Mouse (Mus musculus) hindbrain, embryonic 14.5 days (tissue): ENCODE results near the gene Gatc. TPM values are rescaled to one million over a fixed set of nuclear protein-coding genes. Genes with fewer than 3 reads are reported as not detected.

Experiments
- ATAC-seq: fragments of 200-750 bp; cut with Nextera tagmentation; 2 replicates; pipeline ENCODE4 v1.8.0; 2017; ENCODE audit warnings: moderate number of reproducible peaks, mild to moderate bottlenecking, moderate TSS enrichment, moderate library complexity; ENCODE audit not compliant: low FRiP score
- DNase-seq: peaks from one replicate; pipeline ENCODE4 v3.0.0-alpha.2; 2015; ENCODE audit warnings: low spot score
- H3K27ac ChIP-seq: fragments of 300-500 bp; sonication (generic); 2 replicates; pipeline ENCODE4 v1.5.1; 2014; ENCODE audit warnings: mild to moderate bottlenecking, moderate library complexity
- H3K27me3 ChIP-seq: fragments of 300-500 bp; sonication (generic); 2 replicates; pipeline ENCODE4 v1.6.1; 2014; ENCODE audit warnings: mild to moderate bottlenecking, low read length, mixed read lengths; ENCODE audit not compliant: control insufficient read depth, insufficient read depth
- H3K36me3 ChIP-seq: fragments of 300-500 bp; sonication (generic); replicated peaks from 2 replicates; pipeline ENCODE4 v1.6.1; 2014; ENCODE audit not compliant: control insufficient read depth, insufficient read depth
- H3K4me1 ChIP-seq: fragments of 300-500 bp; sonication (generic); replicated peaks from 2 replicates; pipeline ENCODE4 v1.6.1; 2014; ENCODE audit warnings: antibody characterized with exemption, low read length, mixed read lengths; ENCODE audit not compliant: control insufficient read depth, insufficient read depth
- H3K4me2 ChIP-seq: fragments of 300-500 bp; sonication (generic); replicated peaks from 2 replicates; pipeline ENCODE4 v1.6.1; 2014; ENCODE audit warnings: mild to moderate bottlenecking, moderate library complexity
- H3K4me3 ChIP-seq: fragments of 300-500 bp; sonication (generic); replicated peaks from 2 replicates; pipeline ENCODE4 v1.5.1; 2014; ENCODE audit warnings: mild to moderate bottlenecking, low read length
- H3K9ac ChIP-seq: fragments of 300-500 bp; sonication (generic); 2 replicates; pipeline ENCODE4 v1.6.1; 2014
- H3K9me3 ChIP-seq: fragments of 300-500 bp; sonication (generic); 2 replicates; pipeline ENCODE4 v1.6.1; 2016; ENCODE audit warnings: low read length; ENCODE audit not compliant: control insufficient read depth
- WGBS: fragments of 180-500 bp; shearing (Covaris S2); extraction: QIAGEN DNeasy Blood & Tissue Kit; methylation state at CpG from one replicate; pipeline ENCODE4 v1.1.7; 2014; 5-methylcytosine and 5-hydroxymethylcytosine counted together
- polyA plus RNA-seq: library from polyadenylated mRNA; unstranded; fragments of >200 nt; fragmentation: Nextera tagmentation; extraction: Ambion mirVana; gene quantifications from 2 replicates; pipeline ENCODE4 v1.2.1, GENCODE M21; 2014

Gene Gatc
- polyA plus RNA-seq, 1 experiment from 2014 or later: 42.2 TPM

- Histone ChIP-seq H3K9me3 (no peaks in the 10 kb centered on the region), H3K4me1 (peaks cover 18% of the 10 kb centered on the region), H3K4me3 (peak overlapping the region; percentile 62), H3K4me2 (peak overlapping the region; percentile 62), H3K27ac (peak overlapping the region; percentile 90), H3K9ac (peak overlapping the region; percentile 82), H3K36me3 (peaks cover 45% of the 10 kb centered on the region), H3K27me3 (no peaks in the 10 kb centered on the region)
- DNase-seq (no peak), ATAC-seq (peak; percentile 61)
- 13% methylated on average over 36 of the region's 36 CpGs for WGBS
Observed at GRCm38 (mm10) chr5:115341314-115342165, 562 bp upstream of the Gatc start.

GRCm38 (mm10) chr5:115340007-115340406 lies 971 bp downstream of the Gatc start:
- no peaks in the 10 kb centered on the region for H3K27me3 ChIP-seq
- 31% methylated on average over 7 of the region's 7 CpGs for WGBS

DNA sequence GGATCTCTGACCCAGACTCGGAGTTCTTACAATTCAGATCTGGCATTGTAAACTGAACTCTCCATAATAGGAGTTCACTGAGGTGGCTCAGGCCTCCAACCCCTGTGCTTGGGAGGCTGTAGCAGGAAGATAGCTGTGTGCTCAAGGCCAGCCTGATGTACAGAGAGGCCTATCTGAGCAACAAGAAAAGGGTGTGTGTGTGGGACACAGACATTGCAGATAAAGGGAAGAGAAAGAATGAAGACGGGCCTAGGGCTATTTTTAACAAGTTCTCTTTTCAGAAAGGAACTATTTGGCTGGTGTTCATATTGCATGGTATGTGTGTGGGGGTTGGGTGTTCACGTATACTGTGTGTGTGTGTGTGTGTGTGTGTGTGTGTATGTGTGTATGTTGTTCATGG lies 7.4 kb downstream of the Gatc start:
- DNase-seq (no peak), ATAC-seq (no peak)
- no peaks in the 10 kb centered on the region for H3K9me3 ChIP-seq
- H3K9ac ChIP-seq: no peak overlapping the region
- 86% methylated on average over 3 of the region's 3 CpGs for WGBS
- no peaks in the 10 kb centered on the region for H3K27me3 ChIP-seq
- no peak overlapping the region for H3K4me2 ChIP-seq
- H3K4me3 ChIP-seq: no peak overlapping the region
- H3K4me1 ChIP-seq: peaks cover 15% of the 10 kb centered on the region
- peaks cover 66% of the 10 kb centered on the region for H3K36me3 ChIP-seq
- H3K27ac ChIP-seq: no peak overlapping the region

More at GRCm38 (mm10) chr5:115340007-115340406, 971 bp downstream of the Gatc start:
- H3K9ac ChIP-seq: peak overlapping the region; percentile 82
- peak overlapping the region; percentile 62 for H3K4me3 ChIP-seq
- no peak overlapping the region for H3K27ac ChIP-seq
- peaks cover 18% of the 10 kb centered on the region for H3K4me1 ChIP-seq
- no peaks in the 10 kb centered on the region for H3K9me3 ChIP-seq
- peaks cover 39% of the 10 kb centered on the region for H3K36me3 ChIP-seq
- H3K4me2 ChIP-seq: peak overlapping the region; percentile 62
- ATAC-seq: no peak
- DNase-seq: no peak

DNA sequence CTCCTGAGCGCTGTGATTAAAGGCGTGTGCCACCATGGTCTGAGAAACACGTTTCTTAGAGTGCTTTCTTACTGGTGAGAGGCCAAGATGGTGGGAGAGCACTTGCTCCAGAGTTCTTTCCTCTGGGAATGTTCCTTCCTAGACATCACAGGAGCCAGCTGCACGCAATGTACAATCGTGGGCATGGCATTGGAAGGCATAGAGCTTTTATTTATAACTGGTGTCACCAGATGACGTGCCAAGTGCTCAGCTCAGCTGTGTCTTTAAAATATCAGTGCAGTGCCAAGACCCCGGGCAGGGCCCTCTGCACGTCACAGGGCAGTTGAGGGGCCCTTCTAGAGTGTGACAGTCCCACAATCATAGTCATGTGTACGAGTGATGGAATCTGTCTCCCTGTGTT lies 10.0 kb downstream of the Gatc start:
- Histone ChIP-seq H3K4me3 (no peak overlapping the region), H3K4me2 (no peak overlapping the region), H3K27me3 (no peaks in the 10 kb centered on the region), H3K27ac (no peak overlapping the region), H3K9me3 (no peaks in the 10 kb centered on the region), H3K4me1 (peaks cover 24% of the 10 kb centered on the region), H3K9ac (no peak overlapping the region), H3K36me3 (peaks cover 66% of the 10 kb centered on the region)
- WGBS: 88% methylated on average over 9 of the region's 9 CpGs
- ATAC-seq (no peak), DNase-seq (no peak)

DNA sequence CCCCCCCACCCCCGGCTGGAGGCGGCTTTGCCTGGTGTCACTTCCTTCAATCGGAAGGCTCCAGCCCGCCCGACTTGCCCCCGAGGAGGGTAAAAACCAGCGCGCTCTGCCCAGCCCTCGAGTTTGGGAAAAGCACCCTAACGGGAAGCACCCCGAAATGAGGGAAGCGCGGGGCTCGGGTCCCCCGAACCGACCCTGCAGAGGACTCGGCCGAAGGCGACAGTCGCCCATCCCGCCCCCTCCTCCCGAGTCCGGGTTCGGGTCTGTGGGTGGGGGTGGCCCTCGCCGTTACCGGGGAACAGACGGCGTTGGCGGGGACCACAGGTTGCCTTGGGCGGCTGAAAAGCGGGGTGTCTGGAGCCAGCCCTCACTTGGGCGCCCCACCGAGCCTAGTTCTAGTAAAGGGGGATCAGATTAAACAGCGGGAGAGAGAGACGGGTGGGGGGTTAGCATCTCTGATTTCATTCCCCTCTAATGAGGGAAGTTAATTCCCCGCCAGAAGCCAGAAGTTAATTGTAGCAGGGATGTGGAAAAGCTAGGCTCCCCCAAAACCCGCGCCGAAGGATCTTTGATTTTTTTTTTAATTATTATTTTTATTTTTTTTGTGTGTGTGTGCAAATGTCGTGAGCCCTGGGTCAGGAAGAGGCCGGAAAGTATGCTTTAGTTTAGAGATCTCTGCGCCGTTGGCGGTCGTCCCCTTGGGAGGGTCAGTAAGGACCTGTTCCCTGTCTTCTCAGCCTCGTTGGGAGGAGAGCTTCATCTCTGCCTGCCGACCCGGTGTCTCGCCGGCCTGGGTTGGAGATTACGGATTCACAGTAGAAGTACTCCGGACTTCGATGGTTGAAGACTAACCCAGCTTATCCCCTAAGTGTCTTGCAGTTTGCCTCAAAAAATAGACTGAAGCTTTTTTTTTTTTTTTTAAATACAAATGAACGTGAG lies 13.1 kb downstream of the Gatc start:
- DNase-seq (no peak), ATAC-seq (peak; percentile 18; the same call in 1 of the 2 replicates)
- Histone ChIP-seq H3K36me3 (peaks cover 35% of the 10 kb centered on the region), H3K9me3 (no peaks in the 10 kb centered on the region), H3K27ac (peak overlapping the region; percentile 88), H3K4me3 (peak overlapping the region; percentile 94), H3K4me2 (peak overlapping the region; percentile 92), H3K9ac (peak overlapping the region; percentile 91), H3K4me1 (peaks cover 27% of the 10 kb centered on the region), H3K27me3 (no peaks in the 10 kb centered on the region)
- under 1% methylated on average over 53 of the region's 55 CpGs for WGBS

DNA sequence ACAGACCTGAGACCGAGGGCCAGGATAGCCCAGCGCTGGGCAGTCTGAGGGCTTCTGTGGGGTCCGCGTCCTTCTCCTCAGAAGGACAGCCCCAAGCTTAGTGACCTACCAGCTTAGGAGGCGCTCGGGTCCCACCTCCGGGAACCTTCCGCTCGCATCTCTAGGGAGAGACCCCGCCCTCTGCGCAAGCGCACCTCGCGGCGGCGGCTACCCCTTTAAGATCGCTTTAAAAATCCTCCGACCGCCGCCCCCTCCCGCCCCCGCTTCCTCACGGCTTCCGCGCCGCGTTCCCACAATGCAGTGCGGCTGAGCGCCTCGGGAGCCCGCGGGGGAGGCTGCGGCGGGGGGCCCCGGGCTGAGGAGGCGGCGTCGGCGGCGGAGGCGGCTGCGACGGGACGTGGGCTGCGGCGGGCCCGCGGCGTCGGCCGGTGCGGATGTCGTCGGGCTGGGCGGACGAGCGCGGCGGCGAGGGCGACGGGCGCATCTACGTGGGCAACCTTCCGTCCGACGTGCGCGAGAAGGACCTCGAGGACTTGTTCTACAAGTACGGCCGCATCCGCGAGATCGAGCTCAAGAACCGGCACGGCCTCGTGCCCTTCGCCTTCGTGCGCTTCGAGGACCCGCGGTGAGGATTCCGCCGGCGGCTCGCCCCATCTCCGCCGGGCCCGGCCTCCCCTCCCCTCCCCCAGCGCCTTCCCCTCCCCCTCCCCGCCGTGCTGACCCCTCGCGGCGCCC lies 13.9 kb downstream of the Gatc start, which contains the start of gene Srsf9:
Srsf9 (plus strand) TSS at position 303 of the 735 bp plus-strand sequence.
- ATAC-seq: peak; percentile 94
- Histone ChIP-seq H3K4me3 (peak within 1 kb of the TSS; percentile 94), H3K27ac (peak within 1 kb of the TSS; percentile 88), H3K27me3 (no peaks in the 10 kb centered on the region), H3K9ac (peak within 1 kb of the TSS; percentile 91), H3K4me2 (peak within 1 kb of the TSS; percentile 92), H3K36me3 (peaks cover 27% of the 10 kb centered on the region), H3K9me3 (no peaks in the 10 kb centered on the region), H3K4me1 (peaks cover 27% of the 10 kb centered on the region)
- WGBS: 0% methylated on average over 83 of the region's 97 CpGs
- peak; percentile 95 for DNase-seq

GRCm38 (mm10) chr5:115326256-115326831 lies 14.6 kb downstream of the Gatc start:
- WGBS: 28% methylated on average over 11 of the region's 11 CpGs
- Histone ChIP-seq H3K4me1 (peaks cover 27% of the 10 kb centered on the region), H3K4me2 (peak overlapping the region; percentile 92), H3K9ac (peak overlapping the region; percentile 91), H3K36me3 (peaks cover 20% of the 10 kb centered on the region), H3K9me3 (no peaks in the 10 kb centered on the region), H3K27me3 (no peaks in the 10 kb centered on the region), H3K27ac (peak overlapping the region; percentile 88), H3K4me3 (peak overlapping the region; percentile 94)
- ATAC-seq (peak; percentile 22; the same call in 1 of the 2 replicates), DNase-seq (no peak)

GRCm38 (mm10) chr5:115319004-115319940 lies 21.7 kb downstream of the Gatc start:
- H3K27me3 ChIP-seq: no peaks in the 10 kb centered on the region
- H3K9me3 ChIP-seq: no peaks in the 10 kb centered on the region
- peak overlapping the region; percentile 36 for H3K9ac ChIP-seq
- ATAC-seq (peak; percentile 64; the same call in 1 of the 2 replicates), DNase-seq (peak; percentile 62)
- H3K4me1 ChIP-seq: peaks cover 27% of the 10 kb centered on the region
- peak overlapping the region; percentile 58 for H3K27ac ChIP-seq
- H3K4me3 ChIP-seq: peak overlapping the region; percentile 22
- no peaks in the 10 kb centered on the region for H3K36me3 ChIP-seq
- under 1% methylated on average over 22 of the region's 22 CpGs for WGBS
- peak overlapping the region; percentile 57 for H3K4me2 ChIP-seq
